Mouse (Mus musculus): Measurements from ENCODE around the gene Hspa12a.

The Hspa12a gene

DNA sequence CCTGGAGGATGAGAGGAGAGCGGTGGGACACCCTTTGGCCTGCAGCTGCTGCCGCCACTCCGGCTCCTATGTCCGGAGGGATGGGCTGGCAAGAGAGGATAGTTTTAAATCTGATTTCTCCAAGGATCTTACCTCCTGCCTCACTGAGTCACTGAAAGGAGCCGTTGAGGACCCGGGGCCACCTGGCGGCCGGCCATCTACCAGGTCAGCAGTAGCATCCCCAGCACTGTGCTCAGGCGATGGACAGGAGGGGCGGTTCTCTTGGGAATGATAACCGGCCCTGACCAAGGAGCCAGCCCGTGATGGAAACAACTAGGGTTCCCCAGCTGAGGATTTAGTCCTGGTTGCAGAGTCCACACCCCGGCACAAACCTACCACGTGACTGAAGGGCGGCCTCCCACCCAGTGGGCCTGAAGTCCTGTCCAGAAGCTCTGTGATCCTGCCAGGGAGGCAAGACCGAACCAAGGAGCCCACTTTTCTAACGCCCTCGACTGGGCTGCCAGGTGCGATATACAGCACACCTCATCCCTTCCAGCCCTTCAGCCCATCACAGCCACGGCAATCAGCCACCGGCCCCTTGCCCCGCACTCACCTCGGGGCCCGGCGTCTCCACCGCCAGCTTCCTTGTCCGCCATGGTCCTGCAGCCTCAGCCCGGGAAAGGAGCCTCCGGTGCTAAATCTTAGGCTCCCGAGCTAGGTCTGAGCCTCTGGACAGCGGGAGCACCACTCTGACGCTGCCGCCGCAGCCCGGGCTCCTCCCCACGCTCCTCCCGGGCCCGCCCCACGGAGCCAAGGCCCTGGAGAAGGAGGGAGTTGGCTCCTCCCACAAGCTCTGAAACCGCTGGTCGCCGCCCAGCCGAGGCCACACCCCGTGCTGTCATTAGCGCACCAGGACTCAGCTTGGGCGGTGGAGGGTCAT lies 82.9 kb downstream of the Hspa12a start:
- DNase-seq (ENCODE audit: low read depth in 1 of 2, low spot score in 2 of 2): peak in 1 of 2 experiments; percentile 3

DNA sequence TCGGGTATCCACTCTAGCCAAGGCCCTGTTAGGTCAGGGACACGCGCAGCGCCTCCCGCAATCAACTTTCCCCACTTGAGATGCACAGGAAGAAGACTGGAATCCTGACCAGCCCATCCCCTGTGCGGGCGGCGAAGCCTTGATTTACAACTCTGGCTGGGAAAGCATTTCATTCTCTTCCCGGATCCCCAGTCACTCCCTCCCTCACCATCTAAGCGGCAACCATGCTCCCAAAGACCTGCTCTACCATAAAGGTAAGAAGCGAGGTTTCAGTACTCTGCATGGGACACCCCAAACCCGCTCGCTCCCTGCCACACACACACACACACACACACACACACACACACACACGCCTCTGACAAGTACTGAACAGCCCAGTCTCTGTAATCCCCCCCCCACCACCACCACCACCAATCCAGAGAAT lies 83.6 kb downstream of the Hspa12a start:
- no peak for DNase-seq (ENCODE audit: low read depth in 1 of 2, low spot score in 2 of 2)

DNA sequence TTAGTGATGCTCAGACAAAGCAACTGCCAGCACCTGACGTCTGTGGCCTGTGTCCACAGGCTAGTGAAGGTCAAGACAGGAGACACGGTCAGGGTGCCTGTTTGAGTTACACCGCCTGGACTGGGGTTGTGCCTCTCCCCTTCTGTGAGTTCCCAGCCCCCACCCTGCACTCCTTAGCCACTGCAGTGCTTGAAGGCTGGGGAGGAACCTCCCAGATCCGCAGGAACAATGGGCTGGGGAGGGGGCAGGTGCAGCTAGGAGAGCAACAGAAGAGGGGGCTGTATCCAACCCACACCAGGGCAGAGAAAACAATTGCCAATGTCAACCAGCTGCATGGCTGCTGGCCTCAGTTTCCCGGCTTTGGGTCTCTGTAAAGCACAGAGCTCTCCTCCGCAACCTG lies 84.1 kb downstream of the Hspa12a start:
- DNase-seq (ENCODE audit: low read depth in 1 of 2, low spot score in 2 of 2): no peak

DNA sequence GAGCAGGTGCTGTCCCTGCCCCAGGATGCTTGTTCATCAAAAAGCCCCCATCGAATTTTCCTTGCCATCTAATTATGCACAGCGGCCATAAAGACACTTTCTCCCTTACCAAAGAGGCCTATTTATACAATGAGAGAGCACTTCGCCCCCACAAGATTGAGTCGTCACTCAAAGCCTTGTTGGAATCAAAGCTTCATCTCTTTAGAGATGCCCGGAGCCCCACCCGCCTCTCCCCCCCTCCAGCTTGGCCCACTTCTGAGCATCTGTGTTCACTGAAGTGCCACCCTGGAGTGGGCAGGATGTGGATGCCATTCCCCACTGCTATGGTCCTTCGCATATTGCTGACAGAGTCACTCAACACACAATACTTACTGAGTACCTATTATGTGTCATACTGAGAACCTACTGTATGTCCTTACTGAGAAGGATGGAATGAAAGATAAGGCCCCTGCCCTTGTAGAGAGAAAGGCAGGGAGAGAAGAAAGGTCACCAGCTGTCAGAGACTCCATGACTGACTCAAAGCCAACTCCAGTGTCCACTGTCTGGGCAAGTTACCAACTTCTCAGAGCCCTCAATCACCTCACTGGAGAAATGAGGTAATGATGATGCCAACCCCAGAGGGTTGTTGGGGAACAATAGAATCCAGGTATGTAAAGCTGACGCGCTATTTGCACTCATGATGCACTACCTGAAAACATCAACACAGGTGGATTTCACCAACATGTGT lies 87.2 kb downstream of the Hspa12a start:
- DNase-seq (ENCODE audit: low read depth in 1 of 2, low spot score in 2 of 2): no peak

DNA sequence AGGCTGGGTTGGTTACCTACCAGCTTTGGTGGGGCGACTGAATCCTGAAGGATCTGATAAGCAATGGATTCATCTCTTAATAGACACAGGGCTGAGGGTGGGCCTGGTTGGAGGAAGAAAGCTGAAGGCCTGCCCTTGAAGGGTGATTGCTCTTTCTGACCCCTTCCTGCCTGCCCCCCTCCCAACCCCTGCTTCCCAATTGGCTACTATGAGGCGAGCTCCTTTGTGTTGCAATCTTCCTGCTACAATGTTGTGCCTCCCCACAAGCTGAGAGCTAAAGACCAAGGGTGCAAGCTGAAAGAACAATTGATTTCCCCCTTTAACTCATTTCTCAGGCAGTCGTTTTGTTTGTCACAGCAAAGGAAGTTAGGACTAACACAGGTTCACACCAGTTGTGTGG lies 88.6 kb downstream of the Hspa12a start:
- DNase-seq (ENCODE audit: low read depth in 1 of 2, low spot score in 2 of 2): no peak

DNA sequence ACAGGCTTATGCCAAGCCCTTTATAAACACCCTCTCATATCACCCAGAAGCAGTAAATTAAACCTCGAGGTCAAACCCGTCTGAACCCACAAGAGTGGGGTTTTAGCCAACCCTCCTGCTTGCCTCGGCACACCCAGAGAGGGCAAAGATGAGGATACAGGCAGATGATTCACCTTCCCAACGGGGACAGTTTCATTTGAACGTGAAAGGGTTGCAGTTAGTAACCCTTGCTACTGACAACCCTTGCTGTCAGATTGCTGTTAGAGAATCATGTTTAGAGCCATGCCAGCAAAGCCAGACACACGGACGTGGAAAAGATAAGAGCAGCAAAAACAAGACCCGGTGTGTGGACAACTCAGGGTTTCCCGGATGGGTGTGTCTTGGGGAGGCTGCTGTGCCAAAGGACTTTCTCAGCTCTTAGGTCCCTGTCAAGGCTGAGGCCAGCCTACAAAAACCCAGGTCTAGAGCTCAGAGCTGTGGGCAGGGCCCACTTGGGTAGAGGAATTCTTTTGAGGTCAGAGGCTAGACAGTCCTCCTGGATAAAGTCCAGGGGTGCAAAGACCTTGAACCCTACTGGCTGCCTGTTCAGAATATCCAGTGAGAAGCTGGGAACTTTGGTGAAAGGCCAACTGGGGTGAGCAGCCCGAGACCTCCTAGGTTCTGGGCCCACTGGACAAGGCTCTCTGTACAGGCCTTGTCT lies 90.3 kb downstream of the Hspa12a start:
- no peak for DNase-seq (ENCODE audit: low read depth in 1 of 2, low spot score in 2 of 2)

DNA sequence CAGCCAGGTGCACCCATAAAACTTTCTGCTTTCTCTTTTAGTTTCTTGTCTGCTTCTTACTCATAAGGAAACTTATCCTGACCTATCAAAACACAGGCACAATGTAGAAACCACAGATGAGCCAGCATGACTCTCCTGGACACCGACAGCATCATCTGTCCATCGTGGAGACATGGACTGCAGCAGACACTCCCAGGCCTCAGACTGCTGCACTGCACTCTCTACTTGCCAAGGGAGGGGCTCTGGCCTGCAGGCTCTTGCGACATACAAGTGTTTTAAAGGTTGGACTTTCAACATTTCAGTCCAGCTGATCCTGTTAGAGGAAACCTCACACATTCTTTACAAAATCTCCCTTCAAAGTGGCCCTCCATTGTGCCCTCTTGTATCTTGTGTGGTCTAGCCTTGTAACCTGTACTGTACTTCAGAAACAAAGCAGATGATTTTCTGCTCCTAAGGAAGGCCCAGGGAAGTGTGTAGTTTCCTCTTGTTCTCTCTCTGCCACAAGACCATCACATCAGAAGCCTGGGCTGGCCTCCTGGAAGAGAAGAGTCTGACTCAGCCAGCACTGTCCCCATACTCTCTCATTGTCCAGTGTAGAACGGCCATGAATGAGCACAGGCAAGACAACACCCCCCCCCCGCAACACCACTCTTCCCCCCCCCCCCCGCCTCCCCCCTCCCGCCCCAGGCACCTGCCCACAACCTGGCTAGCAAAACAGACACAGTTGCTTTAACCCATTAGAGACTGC lies 92.6 kb downstream of the Hspa12a start:
- no peak for DNase-seq (ENCODE audit: low read depth in 1 of 2, low spot score in 2 of 2)

DNA sequence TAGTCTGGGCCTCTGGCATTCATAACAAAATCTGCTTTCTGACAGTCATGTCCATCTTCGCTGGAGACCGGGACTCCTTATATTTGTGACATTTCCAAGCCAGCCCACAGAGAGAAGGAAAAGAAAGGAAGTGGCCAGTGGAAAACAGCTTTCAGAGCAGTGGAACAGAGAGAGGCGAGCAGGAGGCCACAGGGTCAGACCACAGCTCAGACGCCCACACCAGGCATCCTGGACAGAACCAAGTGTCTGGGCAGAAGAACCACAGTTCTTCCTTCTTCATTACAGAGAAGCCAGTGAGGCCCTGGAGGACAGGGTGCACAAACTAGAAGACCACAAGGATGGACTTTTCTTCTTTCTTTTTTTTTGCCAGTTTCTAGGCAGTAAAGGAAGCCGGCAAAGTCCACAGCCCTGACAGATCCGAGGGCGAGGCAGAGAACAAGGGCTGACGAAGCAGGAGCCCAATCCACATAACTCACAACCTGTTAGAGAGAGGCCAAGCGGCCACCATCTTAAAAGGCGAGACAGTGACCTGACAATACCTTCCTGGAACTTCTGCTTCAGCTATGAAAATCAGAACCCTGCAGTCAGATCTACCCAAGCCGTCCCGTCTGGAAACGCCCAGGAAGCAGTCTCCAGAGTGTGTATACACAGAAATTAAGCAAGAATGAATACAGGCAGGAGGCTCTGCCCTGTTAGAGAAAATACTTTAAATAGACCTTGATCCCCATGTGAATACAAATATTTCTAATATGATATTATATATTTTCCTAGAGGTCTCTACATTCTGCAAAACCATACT lies 93.9 kb downstream of the Hspa12a start:
- DNase-seq (ENCODE audit: low read depth in 1 of 2, low spot score in 2 of 2): no peak

DNA sequence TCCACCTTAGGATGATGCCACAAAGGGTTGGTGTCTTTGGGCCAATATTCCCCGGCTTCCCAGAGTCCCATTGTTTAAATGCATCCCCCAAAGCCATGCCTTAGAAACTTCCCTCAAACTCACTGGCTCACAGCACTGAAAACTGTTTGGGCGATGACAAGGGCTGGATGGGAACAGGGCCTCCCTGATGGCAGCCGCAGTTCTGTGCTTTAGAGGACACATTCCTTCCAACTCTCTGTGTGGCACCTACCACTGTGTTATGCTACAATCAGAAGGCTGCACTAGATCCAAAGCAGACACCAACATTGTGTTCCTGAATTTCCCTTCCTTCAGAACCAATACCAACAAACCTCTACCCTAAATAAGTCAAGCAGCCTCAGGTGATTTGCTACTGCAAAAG lies 99.8 kb downstream of the Hspa12a start:
- DNase-seq (ENCODE audit: low read depth in 1 of 2, low spot score in 2 of 2): no peak

DNA sequence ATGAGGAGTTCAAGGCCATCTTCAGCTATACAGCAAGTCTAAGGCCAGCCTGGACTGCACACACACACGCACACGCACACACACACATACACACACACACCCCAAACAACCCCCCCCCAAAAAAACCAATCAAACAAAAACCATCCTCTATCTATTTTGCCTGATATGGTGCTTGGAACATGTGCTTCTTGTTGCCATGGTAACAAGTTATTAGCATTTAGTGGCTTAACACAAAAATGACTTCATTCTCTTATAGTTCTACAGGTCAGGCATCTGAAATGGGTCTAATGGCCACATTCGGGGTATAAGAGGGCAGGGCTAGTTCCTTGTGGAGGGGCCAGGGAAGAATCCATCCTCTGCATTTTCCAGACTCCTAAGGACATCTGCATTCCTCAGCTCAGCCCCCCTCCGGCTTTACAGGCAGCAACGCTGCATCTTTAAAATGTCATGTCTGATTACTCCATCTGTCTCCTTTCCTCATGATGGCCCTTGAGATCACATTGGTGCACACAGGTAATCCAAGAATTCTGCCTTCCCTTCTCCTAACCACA lies 102.7 kb downstream of the Hspa12a start:
- DNase-seq (ENCODE audit: low read depth in 1 of 2, low spot score in 2 of 2): no peak

DNA sequence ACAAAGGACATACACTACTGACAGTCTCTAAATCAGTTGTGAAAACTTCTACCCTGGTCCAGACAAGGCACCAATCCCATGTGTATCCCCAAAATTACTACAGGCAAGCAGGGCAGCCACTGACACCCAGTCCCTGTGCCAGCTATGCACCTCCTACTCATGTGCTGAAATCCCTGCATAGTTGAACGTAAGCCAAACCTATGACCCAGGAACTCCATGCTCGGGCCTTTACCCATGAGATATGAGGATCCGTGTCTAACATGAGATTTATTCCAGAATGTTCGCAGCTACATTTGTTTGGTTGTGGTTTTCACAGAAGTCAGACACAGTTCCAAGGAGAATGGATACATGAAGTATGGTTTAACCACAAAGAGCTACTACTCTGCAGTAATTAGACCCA lies 103.6 kb downstream of the Hspa12a start:
- no peak for DNase-seq (ENCODE audit: low read depth in 1 of 2, low spot score in 2 of 2)

DNA sequence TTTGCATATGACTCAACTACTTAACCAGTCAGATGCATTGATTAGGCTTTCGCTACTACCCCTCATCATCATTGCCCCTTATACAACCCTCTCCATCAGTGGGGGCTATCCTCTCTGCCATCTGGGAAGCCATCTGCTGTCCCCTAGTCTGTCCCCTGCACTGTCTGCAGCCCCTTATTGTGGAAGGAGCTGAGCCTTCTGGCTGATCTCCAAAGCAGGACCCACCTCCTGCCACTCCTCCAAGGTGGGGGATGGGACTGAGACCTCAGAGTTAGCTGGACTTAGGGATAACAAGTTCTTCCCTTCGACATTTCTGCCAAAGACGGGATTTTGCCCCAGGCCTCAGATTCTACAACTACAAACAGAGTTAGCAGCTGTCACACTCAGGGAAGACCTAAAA lies 104.1 kb downstream of the Hspa12a start:
- DNase-seq (ENCODE audit: low read depth in 1 of 2, low spot score in 2 of 2): no peak

DNA sequence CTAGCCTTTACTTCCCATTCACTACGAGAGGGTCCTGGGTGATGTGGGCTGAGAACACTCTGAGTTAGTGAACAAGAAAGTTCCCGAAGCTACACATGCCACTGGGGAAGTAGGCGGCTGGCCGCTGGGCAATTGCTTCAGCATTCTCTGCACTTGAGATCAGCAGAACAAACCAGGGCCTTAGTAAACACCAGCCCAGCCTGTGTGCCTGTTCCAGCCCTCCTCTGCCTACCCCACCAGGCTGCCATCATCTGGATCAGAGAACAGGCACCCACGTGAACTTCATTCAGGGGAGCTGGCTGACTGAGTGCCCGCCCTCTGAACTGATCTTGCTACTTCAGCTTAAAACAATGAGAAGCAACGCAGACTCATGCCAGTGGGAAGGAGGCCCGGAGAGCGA lies 104.7 kb downstream of the Hspa12a start:
- no peak for DNase-seq (ENCODE audit: low read depth in 1 of 2, low spot score in 2 of 2)

DNA sequence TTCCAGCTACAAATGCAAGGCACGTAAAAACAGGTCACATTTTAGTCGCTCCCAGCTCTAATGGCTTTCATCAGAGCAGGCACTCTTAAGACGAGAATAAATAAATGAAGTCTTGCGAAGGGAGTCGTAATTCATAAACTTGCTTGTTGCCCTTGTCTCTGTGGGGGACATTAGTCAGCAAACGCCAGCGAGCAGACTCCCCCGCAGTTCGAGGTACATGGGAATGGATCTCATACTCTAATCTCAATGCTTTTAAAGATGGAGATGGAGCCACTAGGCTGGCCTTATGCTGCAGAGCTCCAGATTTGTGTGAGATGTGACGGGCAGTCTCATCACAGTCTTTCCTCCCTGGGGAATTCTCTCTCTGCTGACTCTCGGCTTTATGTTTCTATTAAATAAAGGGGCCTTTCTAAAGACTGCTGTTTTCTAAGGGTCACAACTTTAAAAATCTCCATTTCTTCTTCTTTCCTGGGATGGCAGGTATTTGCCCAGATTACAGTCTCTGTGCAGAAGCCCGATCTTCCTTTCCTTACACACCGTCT lies 109.7 kb downstream of the Hspa12a start:
- DNase-seq (ENCODE audit: low read depth in 1 of 2, low spot score in 2 of 2): no peak

DNA sequence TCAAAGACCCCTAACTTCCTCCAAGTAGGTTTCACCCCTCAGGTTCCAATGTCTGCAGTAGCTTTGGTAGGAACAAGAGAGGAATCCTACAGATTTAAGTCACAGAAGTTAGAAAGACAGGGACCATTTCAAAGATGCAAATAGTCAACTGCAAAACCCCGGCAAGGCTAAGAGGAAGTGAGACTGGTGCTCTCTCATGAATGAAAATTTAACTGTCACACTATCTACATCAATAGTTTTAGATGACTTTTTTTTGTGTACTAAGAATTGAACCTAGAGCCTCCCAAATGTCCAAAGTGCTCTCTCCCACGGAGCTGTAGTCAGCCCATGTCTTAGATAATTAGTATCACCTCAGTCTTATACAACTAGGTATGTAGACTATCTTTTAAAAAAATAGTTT lies 110.5 kb downstream of the Hspa12a start:
- DNase-seq (ENCODE audit: low read depth in 1 of 2, low spot score in 2 of 2): no peak

DNA sequence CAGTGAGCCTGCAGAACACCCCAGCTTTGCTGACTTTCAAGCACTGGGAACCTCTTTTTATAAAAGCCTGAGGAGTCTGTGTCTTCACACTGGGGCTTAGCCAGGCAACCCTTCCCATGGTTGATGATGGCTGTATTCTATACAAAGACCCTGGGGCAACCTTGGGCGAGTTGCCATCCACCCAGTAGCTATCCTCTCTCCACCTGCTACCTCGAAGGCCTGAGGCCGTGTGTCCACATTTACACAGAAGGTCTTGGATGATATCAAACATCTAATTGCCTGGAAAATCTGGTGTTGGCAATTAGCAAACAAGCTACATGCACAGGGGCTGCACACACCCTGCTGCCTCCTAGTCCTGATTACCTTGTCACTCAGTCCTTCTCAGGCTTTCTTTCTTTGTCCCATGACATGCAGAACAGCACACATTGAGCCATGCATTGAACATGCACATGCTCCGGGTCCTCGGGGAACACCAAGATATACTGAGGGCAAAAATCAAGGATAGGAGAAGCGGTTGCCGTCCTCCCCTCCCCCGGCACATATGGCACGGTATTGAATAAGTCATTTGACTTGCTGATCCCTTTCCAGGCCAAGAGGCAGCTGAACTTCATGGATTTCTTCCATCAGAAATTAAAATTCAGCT lies 112.1 kb downstream of the Hspa12a start:
- no peak for DNase-seq (ENCODE audit: low read depth in 1 of 2, low spot score in 2 of 2)

DNA sequence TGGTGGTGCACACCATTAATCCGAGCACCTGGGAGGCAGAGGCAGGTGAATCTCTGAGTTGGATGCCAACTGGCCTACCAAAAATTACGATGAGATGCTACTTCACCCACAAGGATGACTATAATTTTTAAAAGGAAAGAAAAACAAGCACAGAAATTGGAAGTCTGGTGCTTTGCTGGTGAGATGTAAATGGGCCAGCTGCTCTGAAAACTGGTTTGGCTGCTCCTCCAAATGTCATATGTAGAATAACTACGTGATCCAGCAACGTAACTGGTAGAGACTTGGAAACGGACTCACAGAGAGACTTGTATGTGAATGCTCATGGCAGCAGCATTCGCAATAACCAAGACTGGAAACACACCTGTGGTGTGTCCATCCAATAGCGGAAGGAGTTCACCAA lies 113.3 kb downstream of the Hspa12a start:
- DNase-seq (ENCODE audit: low read depth in 1 of 2, low spot score in 2 of 2): no peak

DNA sequence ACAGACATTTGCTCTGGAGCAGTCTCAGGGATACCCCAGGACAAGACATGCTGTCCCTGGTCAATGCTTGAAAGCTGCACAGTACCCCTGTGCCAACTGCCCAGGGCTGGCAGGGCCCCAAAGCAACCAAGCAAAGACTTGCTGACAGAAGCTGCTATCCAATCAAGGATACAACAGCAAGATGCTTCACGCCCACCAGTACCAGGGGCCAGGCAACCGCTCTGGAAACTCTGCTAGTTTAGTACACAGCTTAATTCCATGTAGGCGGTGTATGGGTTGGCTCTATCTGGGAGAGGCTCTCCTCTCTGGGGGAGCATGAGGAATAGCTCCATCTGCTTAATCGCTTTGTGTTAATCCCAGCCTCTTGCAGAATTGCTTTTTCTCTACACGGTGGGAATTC lies 113.9 kb downstream of the Hspa12a start:
- DNase-seq (ENCODE audit: low read depth in 1 of 2, low spot score in 2 of 2): no peak

DNA sequence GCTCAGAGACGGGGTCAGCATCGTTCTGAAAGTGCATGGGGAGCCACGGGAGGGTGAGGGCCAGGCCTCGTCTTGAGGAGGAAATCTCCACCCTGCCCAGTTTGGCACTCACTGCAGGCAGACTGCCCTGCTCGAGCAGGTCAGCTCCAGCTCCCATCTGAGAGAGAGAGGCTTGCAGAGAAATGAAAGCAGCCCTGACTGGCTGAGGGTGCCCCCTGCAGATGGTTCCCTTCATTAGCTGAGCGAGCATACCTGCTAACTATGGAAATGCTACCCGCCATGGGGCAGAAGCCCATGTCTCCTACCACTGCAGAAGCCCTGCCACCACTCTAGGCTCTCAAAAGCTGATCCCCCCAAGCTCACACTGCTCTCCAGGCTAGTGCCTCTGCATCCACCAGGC lies 115.8 kb downstream of the Hspa12a start:
- no peak for DNase-seq (ENCODE audit: low read depth in 1 of 2, low spot score in 2 of 2)
